Mouse (Mus musculus) kidney, adult 2 months (tissue): ENCODE measurements at regions not wholly inside any gene's neighbourhood (a gene's known extent, or its start where the extent isn't known, plus 50 kb on each side); places are given as distances from the start of the nearest gene placed in this dataset.

Experiments used
- CTCF ChIP-seq: fragments of 200-500 bp; conservative IDR thresholded peaks from 2 replicates; pipeline ENCODE4 v1.5.1; 2011; ENCODE audit warnings: low read depth, mild to moderate bottlenecking, control low read depth, low read length, moderate library complexity, mixed read lengths; ENCODE audit not compliant: insufficient read depth, insufficient read length
- POLR2A ChIP-seq: fragments of 200-500 bp; IDR thresholded peaks from one replicate; pipeline ENCODE4 v1.6.1; 2011; ENCODE audit warnings: low read depth, low read length, control low read depth

DNA sequence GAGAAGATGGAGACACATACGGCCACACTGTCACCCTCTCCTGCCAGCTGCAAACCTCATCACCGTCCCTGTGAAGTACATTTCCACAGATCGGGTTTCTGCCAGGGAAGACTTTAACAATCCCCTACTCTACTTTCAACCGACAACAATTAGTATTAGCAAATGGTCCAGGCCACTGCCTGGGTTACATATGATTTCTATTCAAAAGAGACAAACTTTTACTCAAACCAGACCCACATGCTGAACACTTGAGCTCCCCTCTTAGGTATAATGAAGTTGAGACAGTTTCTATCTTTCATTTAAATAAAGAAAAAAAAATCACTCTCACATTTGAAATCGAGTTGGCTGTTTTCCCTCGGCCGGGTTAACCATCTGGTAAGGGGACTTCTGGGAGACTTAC lies 63.4 kb upstream of the Cep162 start:
- TF ChIP-seq POLR2A (no peak), CTCF (no peak)
